Mouse (Mus musculus): Measurements from ENCODE around the gene F2r.

- TF ChIP-seq GATA1 (IDR thresholded peaks at IDR 0.05; ENCODE audit: borderline replicate concordance, low read length) (no peak), FLI1 (IDR thresholded peaks at IDR 0.05; ENCODE audit: low read length) (no peak)
Measured at GRCm38 (mm10) chr13:95614757-95615156, 3.5 kb downstream of the F2r start.
